Mouse (Mus musculus) midbrain, postnatal 0 days (tissue): Measurements from ENCODE around the gene Tgfb1i1. TPM values are rescaled to one million over a fixed set of nuclear protein-coding genes. Genes with fewer than 3 reads are reported as not detected.

ENCODE experiments used
- ATAC-seq: fragments of 200-750 bp; cut with Nextera tagmentation; 2 replicates; pipeline ENCODE4 v1.8.0; 2017; ENCODE audit warnings: moderate number of reproducible peaks, mild to moderate bottlenecking, moderate TSS enrichment, moderate library complexity; ENCODE audit not compliant: low FRiP score
- DNase-seq: peaks from one replicate; pipeline ENCODE4 v3.0.0-alpha.2; 2015; ENCODE audit warnings: low spot score
- H3K27ac ChIP-seq: fragments of 300-500 bp; sonication (generic); 2 replicates; pipeline ENCODE4 v1.5.1; 2014; ENCODE audit warnings: low read depth, mild to moderate bottlenecking, low read length, mixed read lengths
- H3K27me3 ChIP-seq: fragments of 300-500 bp; sonication (generic); 2 replicates; pipeline ENCODE4 v1.6.1; 2014; ENCODE audit warnings: low read length, control low read depth, mixed read lengths; ENCODE audit not compliant: insufficient read depth
- H3K36me3 ChIP-seq: fragments of 300-500 bp; sonication (generic); 2 replicates; pipeline ENCODE4 v1.6.1; 2014; ENCODE audit warnings: low read length, control low read depth, mixed read lengths; ENCODE audit not compliant: insufficient read depth
- H3K4me1 ChIP-seq: fragments of 300-500 bp; sonication (generic); 2 replicates; pipeline ENCODE4 v1.6.1; 2014; ENCODE audit warnings: mild to moderate bottlenecking, control low read depth, antibody characterized with exemption, low read length, mixed read lengths; ENCODE audit not compliant: insufficient read depth
- H3K4me2 ChIP-seq: fragments of 300-500 bp; sonication (generic); 2 replicates; pipeline ENCODE4 v1.6.1; 2014; ENCODE audit warnings: low read depth, mild to moderate bottlenecking, low read length, mixed read lengths; ENCODE audit not compliant: poor library complexity, severe bottlenecking
- H3K4me3 ChIP-seq: fragments of 300-500 bp; sonication (generic); 2 replicates; pipeline ENCODE4 v1.5.1; 2014; ENCODE audit warnings: low read depth, mild to moderate bottlenecking, low read length, moderate library complexity
- H3K9ac ChIP-seq: fragments of 300-500 bp; sonication (generic); replicated peaks from 2 replicates; pipeline ENCODE4 v1.6.1; 2014; ENCODE audit warnings: mild to moderate bottlenecking, low read length, moderate library complexity, mixed read lengths; ENCODE audit not compliant: poor library complexity, severe bottlenecking
- H3K9me3 ChIP-seq: fragments of 300-500 bp; sonication (generic); 2 replicates; pipeline ENCODE4 v1.6.1; 2016; ENCODE audit warnings: low read length, control low read depth
- CTCF ChIP-seq: IDR thresholded peaks from 2 replicates; pipeline ENCODE4 v1.5.1; 2016; ENCODE audit warnings: antibody characterized with exemption, mild to moderate bottlenecking
- WGBS: fragments of 180-500 bp; shearing (Covaris S2); extraction: QIAGEN DNeasy Blood & Tissue Kit; methylation state at CpG from one replicate; pipeline ENCODE4 v1.1.7; 2014; 5-methylcytosine and 5-hydroxymethylcytosine counted together
- polyA plus RNA-seq: library from polyadenylated mRNA; unstranded; fragments of >200 nt; fragmentation: Nextera tagmentation; extraction: Ambion mirVana; gene quantifications from 2 replicates; pipeline ENCODE4 v1.2.1, GENCODE M21; 2015
- total RNA-seq: library from RNA; depleted of rRNA; stranded (reverse); fragments of >200 nt; gene quantifications from 2 replicates; pipeline ENCODE4 v1.2.3, GENCODE M21; 2014

Tgfb1i1 gene
- total and polyA plus RNA-seq, 2 experiments from 2014 or later, result 18.2 to 20.2 TPM

- Histone ChIP-seq H3K4me1 (0 out of 2 replicates have a peak, but pooled peaks cover 5% of the 10 kb centered on the region), H3K27ac (no peak overlapping the region), H3K9me3 (no peaks in the 10 kb centered on the region), H3K36me3 (peaks cover 6% of the 10 kb centered on the region), H3K4me3 (no peak overlapping the region), H3K9ac (no peak overlapping the region), H3K4me2 (no peak overlapping the region), H3K27me3 (no peaks in the 10 kb centered on the region)
- no peak for ATAC-seq
- no peak for DNase-seq
- 93% methylated on average over 1 of the region's 1 CpGs for WGBS
- TF ChIP-seq CTCF, result no peak
Observed at GRCm38 (mm10) chr7:128235481-128235880, 11.1 kb upstream of the Tgfb1i1 start.

GRCm38 (mm10) chr7:128236426-128236825 is 10.2 kb upstream of the Tgfb1i1 start:
- Histone ChIP-seq H3K9me3 (no peaks in the 10 kb centered on the region), H3K27ac (peak overlapping the region; percentile 97), H3K36me3 (peaks cover 11% of the 10 kb centered on the region), H3K9ac (no peak overlapping the region), H3K4me3 (no peak overlapping the region), H3K4me1 (0 out of 2 replicates have a peak, but pooled peaks cover 5% of the 10 kb centered on the region), H3K4me2 (peak overlapping the region; percentile 80), H3K27me3 (no peaks in the 10 kb centered on the region)
- no peak for TF ChIP-seq CTCF
- DNase-seq, result no peak
- WGBS, result 94% methylated on average over 13 of the region's 13 CpGs
- no peak for ATAC-seq

GRCm38 (mm10) chr7:128236856-128237592 is 9.6 kb upstream of the Tgfb1i1 start, which contains the start of gene Armc5:
Gene Armc5, plus strand, starts transcription at chr7:128237342.
- H3K27ac ChIP-seq, result peak within 1 kb of the TSS; percentile 97
- peak; percentile 80 for DNase-seq
- no peak for ATAC-seq
- H3K4me1 ChIP-seq, result 0 out of 2 replicates have a peak, but pooled peaks cover 5% of the 10 kb centered on the region
- no peaks in the 10 kb centered on the region for H3K27me3 ChIP-seq
- peak within 1 kb of the TSS; percentile 65 for H3K4me3 ChIP-seq
- peak within 1 kb of the TSS; percentile 80 for H3K4me2 ChIP-seq
- H3K36me3 ChIP-seq, result peaks cover 15% of the 10 kb centered on the region
- TF ChIP-seq CTCF, result peak; percentile 79
- peak within 1 kb of the TSS; percentile 81 for H3K9ac ChIP-seq
- H3K9me3 ChIP-seq, result no peaks in the 10 kb centered on the region
- 25% methylated on average over 37 of the region's 37 CpGs for WGBS

- Histone ChIP-seq H3K4me1 (0 out of 2 replicates have a peak, but pooled peaks cover 5% of the 10 kb centered on the region), H3K9me3 (no peaks in the 10 kb centered on the region), H3K36me3 (peaks cover 19% of the 10 kb centered on the region), H3K4me2 (peak overlapping the region; percentile 80), H3K4me3 (peak overlapping the region; percentile 65), H3K9ac (peak overlapping the region; percentile 39), H3K27ac (peak overlapping the region; percentile 97), H3K27me3 (no peaks in the 10 kb centered on the region)
- DNase-seq (no peak), ATAC-seq (no peak)
- no peak for TF ChIP-seq CTCF
- WGBS, result 0% methylated on average over 25 of the region's 25 CpGs
Observed at GRCm38 (mm10) chr7:128237593-128237926, 9.1 kb upstream of the Tgfb1i1 start.

GRCm38 (mm10) chr7:128237927-128238778 is 8.5 kb upstream of the Tgfb1i1 start, which contains the start of gene 9130023H24Rik:
Gene 9130023H24Rik, minus strand, starts transcription at chr7:128238031.
- peak; percentile 92 for ATAC-seq

More at GRCm38 (mm10) chr7:128237927-128238778, 8.5 kb upstream of the Tgfb1i1 start, which contains the start of gene 9130023H24Rik:
- H3K9me3 ChIP-seq, result no peaks in the 10 kb centered on the region
- H3K4me2 ChIP-seq, result peak within 1 kb of the TSS; percentile 80
- peak; percentile 65 for TF ChIP-seq CTCF
- 0 out of 2 replicates have a peak, but pooled peaks cover 5% of the 10 kb centered on the region for H3K4me1 ChIP-seq
- under 1% methylated on average over 70 of the region's 72 CpGs for WGBS
- H3K36me3 ChIP-seq, result peaks cover 24% of the 10 kb centered on the region
- no peaks in the 10 kb centered on the region for H3K27me3 ChIP-seq
- H3K9ac ChIP-seq, result peak within 1 kb of the TSS; percentile 81
- peak; percentile 100 for DNase-seq
- H3K4me3 ChIP-seq, result peak within 1 kb of the TSS; percentile 65
- H3K27ac ChIP-seq, result peak within 1 kb of the TSS; percentile 97
